Mouse (Mus musculus): ENCODE data around the gene Abcf2. TPM values are rescaled to one million over a fixed set of nuclear protein-coding genes. Genes with fewer than 3 reads are reported as not detected.

Gene Abcf2
- polyA plus RNA-seq, 1 experiment from 2014 or later = 55.7 TPM

DNA sequence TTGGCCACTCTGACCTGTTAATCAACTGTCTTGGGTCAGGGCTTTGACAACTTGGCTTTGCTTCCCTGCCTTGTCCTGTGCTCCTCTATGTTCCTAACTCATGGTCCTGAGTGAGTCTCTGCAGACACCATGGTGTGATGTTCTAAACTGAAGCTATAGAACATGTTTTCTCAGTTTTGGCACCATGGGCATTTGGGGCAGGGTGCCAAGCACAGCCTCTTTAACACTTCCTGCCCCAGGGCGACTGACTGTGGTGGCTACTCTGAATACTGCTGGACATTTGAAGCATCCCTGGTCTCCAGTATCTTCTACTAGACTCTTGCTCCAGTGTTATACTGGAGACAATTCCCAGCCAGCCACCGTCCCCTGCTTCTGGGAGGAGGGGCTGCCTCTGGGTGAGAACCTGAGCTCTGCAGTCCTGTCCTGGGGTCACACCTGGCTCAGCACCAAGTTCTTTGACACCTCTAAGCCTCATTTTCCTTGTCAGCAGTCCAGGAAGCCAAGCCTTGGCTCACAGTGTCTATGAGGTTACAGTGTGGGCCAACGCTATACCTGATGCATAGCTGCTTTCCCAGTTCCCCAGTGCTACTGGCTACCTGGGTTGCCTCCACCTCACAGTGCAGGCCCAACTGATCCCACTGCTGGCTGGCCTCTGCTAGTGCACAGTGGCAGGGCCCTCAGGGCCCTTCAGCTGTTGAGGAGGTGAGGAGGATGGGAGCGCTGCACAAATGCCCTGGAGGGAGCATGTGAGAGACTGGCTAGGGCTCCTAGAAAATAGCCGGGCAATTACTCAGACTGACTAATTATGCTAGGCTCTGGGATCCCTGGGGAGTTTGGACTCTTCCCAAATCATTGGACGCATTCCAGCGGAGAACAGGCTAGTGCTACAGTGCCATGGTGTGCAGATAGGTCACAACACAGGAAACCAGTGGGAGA lies 34.4 kb upstream of the Abcf2 start:
- H3K9ac ChIP-seq = no peak overlapping the region
- WGBS = 41% methylated on average over 7 of the region's 7 CpGs
- H3K27ac ChIP-seq = 0 out of 2 replicates have a peak overlapping the region, but pooled peaks have one; percentile 5
- H3K4me1 ChIP-seq (replicated peaks) = peaks cover 30% of the 10 kb centered on the region
- no peak overlapping the region for H3K4me2 ChIP-seq
- no peaks in the 10 kb centered on the region for H3K27me3 ChIP-seq
- H3K9me3 ChIP-seq (replicated peaks) = no peaks in the 10 kb centered on the region
- H3K36me3 ChIP-seq = no peaks in the 10 kb centered on the region
- ATAC-seq (replicated peaks; ENCODE audit: insufficient number of reproducible peaks, insufficient read depth, low FRiP score, low read depth) = peak; percentile 32; the same call in 1 of the 2 replicates
- no peak overlapping the region for H3K4me3 ChIP-seq

DNA sequence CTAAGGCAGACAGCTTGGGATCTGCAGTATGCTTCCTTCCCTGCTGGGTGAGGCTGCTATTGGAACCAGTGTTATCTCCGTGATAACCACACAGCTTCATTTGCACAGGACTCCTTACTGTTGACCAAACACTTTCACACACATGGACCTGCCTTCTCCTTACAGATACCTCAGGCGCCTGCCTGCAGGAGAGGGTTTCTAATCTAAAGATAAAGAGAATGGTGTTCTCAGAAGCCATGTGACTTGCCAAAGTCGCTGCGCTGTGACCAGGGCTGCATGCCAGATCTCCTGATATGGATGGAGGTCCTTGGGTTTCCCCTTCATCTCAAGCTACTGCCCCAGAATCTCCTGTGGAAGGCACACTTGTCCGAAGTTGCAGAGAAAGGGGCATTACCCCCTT lies 32.1 kb upstream of the Abcf2 start:
- Histone ChIP-seq H3K9me3 (replicated peaks) (no peaks in the 10 kb centered on the region), H3K4me3 (no peak overlapping the region), H3K27ac (no peak overlapping the region), H3K4me2 (no peak overlapping the region), H3K4me1 (replicated peaks) (peaks cover 47% of the 10 kb centered on the region), H3K36me3 (no peaks in the 10 kb centered on the region), H3K9ac (no peak overlapping the region), H3K27me3 (no peaks in the 10 kb centered on the region)
- no peak for ATAC-seq (replicated peaks; ENCODE audit: insufficient number of reproducible peaks, insufficient read depth, low FRiP score, low read depth)
- 7% methylated on average over 5 of the region's 5 CpGs for WGBS

DNA sequence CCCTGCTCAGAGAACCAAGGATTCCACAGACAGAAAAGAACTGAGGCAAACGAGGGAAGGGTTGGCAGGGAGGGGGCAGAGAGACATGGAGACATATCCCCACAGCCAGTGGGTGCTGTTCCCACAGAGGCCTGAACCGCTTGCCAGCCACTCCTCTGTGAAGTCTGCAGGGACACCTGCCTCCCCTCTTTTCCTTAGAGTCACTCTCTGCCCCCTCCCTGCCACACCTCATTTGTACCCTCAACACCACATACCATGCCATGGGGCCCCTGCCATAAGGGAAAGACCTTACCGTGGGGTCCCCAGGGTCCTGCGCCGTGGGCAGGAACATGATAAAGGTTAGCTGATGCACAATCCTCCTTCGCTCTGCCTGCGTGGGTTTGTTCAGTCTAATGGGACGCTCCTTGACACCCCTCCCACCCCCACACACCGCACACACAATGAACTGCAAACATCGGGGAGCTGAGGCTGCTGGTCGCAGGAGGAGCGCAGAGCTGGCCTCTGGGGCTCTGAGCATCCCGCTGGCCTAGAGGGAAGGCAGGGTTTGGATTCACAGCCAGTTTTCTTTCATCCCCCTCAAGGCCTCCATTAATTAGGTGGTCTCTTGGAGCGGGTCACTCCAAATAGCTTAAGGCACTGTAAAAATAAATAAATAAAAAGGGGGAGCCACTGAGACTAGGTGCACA lies 28.9 kb upstream of the Abcf2 start:
- Histone ChIP-seq H3K4me3 (peak overlapping the region; percentile 71), H3K9me3 (replicated peaks) (no peaks in the 10 kb centered on the region), H3K4me1 (replicated peaks) (peaks cover 58% of the 10 kb centered on the region), H3K27ac (peak overlapping the region; percentile 100), H3K36me3 (no peaks in the 10 kb centered on the region), H3K9ac (peak overlapping the region; percentile 33; the same call in 1 of the 2 replicates), H3K27me3 (no peaks in the 10 kb centered on the region), H3K4me2 (peak overlapping the region; percentile 85)
- WGBS = 43% methylated on average over 14 of the region's 14 CpGs
- no peak for ATAC-seq (replicated peaks; ENCODE audit: insufficient number of reproducible peaks, insufficient read depth, low FRiP score, low read depth)

DNA sequence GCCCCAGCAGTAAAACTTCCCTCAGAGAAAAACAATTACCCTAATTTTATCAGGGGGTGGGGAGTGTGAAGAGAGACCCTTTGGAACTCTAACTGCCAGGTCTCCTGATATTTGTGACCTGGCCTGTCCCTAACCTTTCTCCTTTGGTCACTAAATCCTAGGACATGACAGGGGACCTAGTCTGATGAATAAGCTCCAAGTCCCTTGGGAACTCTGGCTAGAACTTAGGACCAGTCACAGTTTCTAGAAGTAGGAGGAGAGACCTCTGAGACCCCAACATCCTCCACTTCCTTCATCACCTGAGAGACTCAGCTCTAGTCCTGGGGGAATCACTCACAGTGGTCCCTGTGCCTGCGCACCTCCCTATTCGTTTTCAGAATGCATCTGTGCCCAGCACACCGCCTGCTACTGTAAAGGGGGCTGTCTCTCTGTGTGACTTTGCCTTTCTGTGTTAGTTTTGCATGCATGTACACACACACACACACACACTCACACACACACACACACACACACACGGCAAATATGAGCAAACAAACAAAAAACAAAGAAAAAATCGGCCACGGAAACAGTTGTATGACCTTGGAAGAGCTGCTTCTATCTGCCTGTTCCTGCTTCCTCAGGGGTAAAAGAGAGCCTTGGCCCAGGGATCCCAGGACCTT lies 28.2 kb upstream of the Abcf2 start:
- H3K9me3 ChIP-seq (replicated peaks) = no peaks in the 10 kb centered on the region
- peak overlapping the region; percentile 82 for H3K9ac ChIP-seq
- 10% methylated on average over 6 of the region's 6 CpGs for WGBS
- peak overlapping the region; percentile 100 for H3K27ac ChIP-seq
- H3K36me3 ChIP-seq = no peaks in the 10 kb centered on the region
- no peaks in the 10 kb centered on the region for H3K27me3 ChIP-seq
- peaks cover 65% of the 10 kb centered on the region for H3K4me1 ChIP-seq (replicated peaks)
- peak overlapping the region; percentile 71 for H3K4me3 ChIP-seq
- peak overlapping the region; percentile 85 for H3K4me2 ChIP-seq
- ATAC-seq (replicated peaks; ENCODE audit: insufficient number of reproducible peaks, insufficient read depth, low FRiP score, low read depth) = no peak

GRCm38 (mm10) chr5:24604656-24605100 lies 27.4 kb upstream of the Abcf2 start:
- H3K9ac ChIP-seq = peak overlapping the region; percentile 82
- no peaks in the 10 kb centered on the region for H3K9me3 ChIP-seq (replicated peaks)
- peak; percentile 74 for ATAC-seq (replicated peaks; ENCODE audit: insufficient number of reproducible peaks, insufficient read depth, low FRiP score, low read depth)
- peak overlapping the region; percentile 71 for H3K4me3 ChIP-seq
- no peaks in the 10 kb centered on the region for H3K36me3 ChIP-seq
- no peaks in the 10 kb centered on the region for H3K27me3 ChIP-seq
- WGBS = 1% methylated on average over 46 of the region's 46 CpGs
- peak overlapping the region; percentile 100 for H3K27ac ChIP-seq
- H3K4me1 ChIP-seq (replicated peaks) = peaks cover 67% of the 10 kb centered on the region
- peak overlapping the region; percentile 85 for H3K4me2 ChIP-seq

GRCm38 (mm10) chr5:24604080-24604655 lies 26.9 kb upstream of the Abcf2 start:
- peak overlapping the region; percentile 82 for H3K9ac ChIP-seq
- peak overlapping the region; percentile 71 for H3K4me3 ChIP-seq
- peaks cover 67% of the 10 kb centered on the region for H3K4me1 ChIP-seq (replicated peaks)
- ATAC-seq (replicated peaks; ENCODE audit: insufficient number of reproducible peaks, insufficient read depth, low FRiP score, low read depth) = no peak
- H3K27ac ChIP-seq = peak overlapping the region; percentile 100
- no peaks in the 10 kb centered on the region for H3K9me3 ChIP-seq (replicated peaks)
- no peaks in the 10 kb centered on the region for H3K27me3 ChIP-seq
- no peaks in the 10 kb centered on the region for H3K36me3 ChIP-seq
- WGBS = 15% methylated on average over 12 of the region's 12 CpGs
- peak overlapping the region; percentile 85 for H3K4me2 ChIP-seq

DNA sequence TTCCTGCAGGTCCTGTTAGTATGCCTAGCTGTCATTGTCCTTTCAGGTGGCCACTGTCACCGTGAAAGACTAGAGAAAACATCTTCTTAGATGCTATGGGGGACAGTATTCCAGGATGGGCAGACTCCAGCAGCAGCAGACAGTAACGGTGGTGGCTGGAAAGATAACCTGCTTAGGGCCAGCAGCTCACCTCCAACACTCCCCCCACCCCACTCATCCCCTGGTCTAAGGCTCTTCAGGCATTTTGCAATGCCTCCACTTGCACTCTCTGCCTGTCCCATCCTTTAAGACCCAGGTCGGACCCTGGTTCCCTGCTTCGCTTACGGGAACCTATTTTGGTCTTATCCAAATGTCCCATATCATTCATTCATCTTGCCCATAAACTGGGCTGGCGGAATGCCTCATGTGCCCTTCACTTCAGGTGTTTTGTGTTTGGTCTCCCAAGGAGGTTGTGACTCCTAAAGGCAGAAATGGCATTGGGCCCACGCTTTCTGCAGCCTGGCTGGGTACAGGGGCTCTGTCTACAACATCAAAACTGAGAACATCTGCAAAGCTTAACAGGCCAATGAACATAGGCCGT lies 26.3 kb upstream of the Abcf2 start:
- Histone ChIP-seq H3K9ac (peak overlapping the region; percentile 87), H3K4me1 (replicated peaks) (peaks cover 67% of the 10 kb centered on the region), H3K27me3 (no peaks in the 10 kb centered on the region), H3K9me3 (replicated peaks) (no peaks in the 10 kb centered on the region), H3K4me3 (peak overlapping the region; percentile 83), H3K27ac (peak overlapping the region; percentile 100), H3K36me3 (no peaks in the 10 kb centered on the region), H3K4me2 (peak overlapping the region; percentile 85)
- WGBS = 55% methylated on average over 8 of the region's 8 CpGs
- no peak for ATAC-seq (replicated peaks; ENCODE audit: insufficient number of reproducible peaks, insufficient read depth, low FRiP score, low read depth)

DNA sequence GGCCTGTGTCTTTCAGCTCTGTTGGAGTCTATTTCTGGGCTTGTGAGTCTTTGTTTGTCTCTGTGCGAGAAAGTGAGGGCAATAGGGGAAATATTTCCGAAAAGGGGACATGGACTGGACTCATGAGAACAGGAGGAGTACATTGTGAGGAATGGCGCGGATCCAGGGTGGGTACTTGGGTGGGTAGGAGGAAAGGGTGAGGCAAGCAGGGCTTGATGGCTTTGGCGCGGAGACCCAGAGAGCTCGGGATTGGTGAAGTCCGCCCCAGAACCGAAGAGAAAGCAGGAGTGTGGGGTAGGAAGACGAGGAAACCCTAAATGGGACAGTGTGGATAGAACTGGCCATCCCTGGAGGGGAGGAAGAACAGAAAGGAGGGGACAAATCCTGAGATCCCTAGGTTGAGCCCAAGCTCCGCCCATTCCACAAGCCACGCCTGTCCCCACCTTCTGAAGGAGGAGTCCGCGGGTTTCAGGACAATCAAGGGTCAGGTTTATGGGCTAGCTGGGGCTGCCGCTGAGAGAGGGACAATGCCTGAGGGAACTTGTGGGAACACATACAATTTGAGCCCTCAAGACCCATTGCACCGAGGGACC lies 25.6 kb upstream of the Abcf2 start:
- Histone ChIP-seq H3K9me3 (replicated peaks) (no peaks in the 10 kb centered on the region), H3K4me2 (peak overlapping the region; percentile 85), H3K9ac (peak overlapping the region; percentile 87), H3K27me3 (no peaks in the 10 kb centered on the region), H3K4me1 (replicated peaks) (peaks cover 73% of the 10 kb centered on the region), H3K4me3 (peak overlapping the region; percentile 83), H3K36me3 (no peaks in the 10 kb centered on the region), H3K27ac (peak overlapping the region; percentile 100)
- 1% methylated on average over 16 of the region's 16 CpGs for WGBS
- ATAC-seq (replicated peaks; ENCODE audit: insufficient number of reproducible peaks, insufficient read depth, low FRiP score, low read depth) = peak; percentile 62

DNA sequence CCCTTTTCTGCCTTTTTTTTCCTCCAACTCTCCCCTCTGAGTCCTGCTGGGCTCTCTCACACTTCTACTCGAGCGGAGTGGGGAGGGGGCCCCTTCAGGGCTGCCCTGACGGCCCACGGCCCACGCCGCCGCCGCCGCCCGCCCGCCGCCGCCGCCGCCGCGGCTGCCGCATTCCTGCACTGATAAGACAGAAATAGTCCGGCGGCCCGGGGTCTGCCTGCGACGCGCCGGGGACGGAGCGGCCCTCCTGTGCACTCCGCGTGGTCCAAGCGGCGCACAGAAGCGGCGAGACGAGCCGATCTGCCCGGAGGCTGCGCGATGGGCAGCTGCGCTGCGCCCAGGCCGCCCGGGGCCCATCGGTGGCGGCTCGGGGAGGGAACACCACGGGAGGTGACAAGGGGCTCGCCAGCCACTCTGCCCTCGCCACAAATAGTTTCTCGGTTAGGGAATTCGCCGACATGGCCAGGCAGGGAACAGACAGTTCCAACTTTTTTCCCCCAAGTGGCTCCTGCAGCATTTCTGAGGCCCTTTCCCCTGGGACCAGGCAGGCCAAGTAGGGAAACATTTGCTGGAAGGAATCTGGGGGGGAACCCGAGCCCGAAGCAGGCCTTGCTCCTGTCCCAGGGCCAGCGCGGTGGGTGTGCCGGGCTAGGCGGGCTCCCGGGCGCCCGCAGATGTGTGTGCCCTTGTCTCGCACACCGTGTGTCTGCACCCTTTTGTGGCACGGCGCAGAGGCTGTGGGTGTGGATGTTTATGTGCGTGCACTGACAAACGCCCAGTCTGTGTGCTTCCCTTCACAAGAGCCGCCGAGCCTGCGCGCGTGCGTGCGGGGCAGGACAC lies 24.9 kb upstream of the Abcf2 start:
- H3K9me3 ChIP-seq (replicated peaks) = no peaks in the 10 kb centered on the region
- H3K4me2 ChIP-seq = peak overlapping the region; percentile 85
- H3K36me3 ChIP-seq = no peaks in the 10 kb centered on the region
- H3K9ac ChIP-seq = peak overlapping the region; percentile 87
- peak; percentile 54 for ATAC-seq (replicated peaks; ENCODE audit: insufficient number of reproducible peaks, insufficient read depth, low FRiP score, low read depth)
- H3K4me3 ChIP-seq = peak overlapping the region; percentile 83
- peaks cover 76% of the 10 kb centered on the region for H3K4me1 ChIP-seq (replicated peaks)
- WGBS = under 1% methylated on average over 73 of the region's 73 CpGs
- peak overlapping the region; percentile 100 for H3K27ac ChIP-seq
- H3K27me3 ChIP-seq = no peaks in the 10 kb centered on the region
